Mouse (Mus musculus) layer of hippocampus, postnatal 14 days (tissue): ENCODE results near the gene 1700016H13Rik. TPM values are rescaled to one million over a fixed set of nuclear protein-coding genes. Genes with fewer than 3 reads are reported as not detected.

Source experiments
- DNase-seq, 2 experiments: peaks; one replicate each; pipeline ENCODE4 v3.0.0; 2021 to 2022; ENCODE audit warnings: low spot score in 2 of 2, mixed read lengths in 1 of 2
- total RNA-seq, 2 experiments: library from RNA; stranded (reverse); gene quantifications; 2 replicates each; pipeline ENCODE4 v1.2.3; 2021

The 1700016H13Rik gene
- total RNA-seq, 2 experiments from 2014 or later = not detected

GRCm38 (mm10) chr5:103610856-103611472 lies 44.8 kb downstream of the 1700016H13Rik start:
- no peak for DNase-seq

GRCm38 (mm10) chr5:103610148-103610547 lies 45.7 kb downstream of the 1700016H13Rik start:
- no peak for DNase-seq

GRCm38 (mm10) chr5:103605707-103606106 lies 50.1 kb downstream of the 1700016H13Rik start:
- DNase-seq = no peak

GRCm38 (mm10) chr5:103603115-103603893 lies 52.5 kb downstream of the 1700016H13Rik start:
- DNase-seq = no peak

GRCm38 (mm10) chr5:103598881-103599280 lies 56.9 kb downstream of the 1700016H13Rik start:
- no peak for DNase-seq

- DNase-seq = no peak
Measured at GRCm38 (mm10) chr5:103598264-103598663, 57.5 kb downstream of the 1700016H13Rik start.

Other genes starting within 250 kb of the 1700016H13Rik start
- gene Ptpn13, start 230.8 kb downstream of the 1700016H13Rik start, total RNA-seq = 10 to 100 TPM in 1 of 2 experiments, 1 to 10 TPM in 1; 8.2 to 10.1 TPM
- gene Slc10a6, start 26.6 kb downstream of the 1700016H13Rik start, total RNA-seq = under 1 TPM in 1 of 2 experiments, not detected in 1; 0.24 TPM
- 10 to 100 TPM; 13.1 to 14.0 TPM for gene Aff1, start 36.4 kb upstream of the 1700016H13Rik start, total RNA-seq